Mouse (Mus musculus) left cerebral cortex, postnatal 14 days (tissue): Measurements from ENCODE around the gene Gli3. TPM values are rescaled to one million over a fixed set of nuclear protein-coding genes. Genes with fewer than 3 reads are reported as not detected.

Experiments used
- DNase-seq, 2 experiments: peaks; one replicate each; pipeline ENCODE4 v3.0.0; 2021 to 2022; ENCODE audit warnings: low spot score in 2 of 2, mixed read lengths in 1 of 2
- intact Hi-C: fragments of 180-260 bp; cut with DNase I; formaldehyde crosslinking; loops from one replicate; pipeline ENCODE4 v1.15.1; 2025
- total RNA-seq, 2 experiments: library from RNA; stranded (reverse); gene quantifications; 2 replicates each; pipeline ENCODE4 v1.2.3; 2021

Gene Gli3
- total RNA-seq, 2 experiments from 2014 or later: 10.4 to 11.1 TPM

GRCm38 (mm10) chr13:15688826-15689501, 225.9 kb downstream of the Gli3 start:
- no peak for DNase-seq
- intact Hi-C loops: no loop called here

- DNase-seq: no peak
- intact Hi-C loops: no loop called here
Measured at GRCm38 (mm10) chr13:15691751-15692464, 228.9 kb downstream of the Gli3 start.

- intact Hi-C loops: no loop called here
- no peak for DNase-seq
Measured at GRCm38 (mm10) chr13:15692465-15692809, 229.4 kb downstream of the Gli3 start.

GRCm38 (mm10) chr13:15698284-15698683, 235.2 kb downstream of the Gli3 start:
- intact Hi-C loops: no loop called here
- DNase-seq: peak in 1 of 2 experiments; percentile 11

- DNase-seq: no peak
- intact Hi-C loops: no loop called here
Measured at GRCm38 (mm10) chr13:15699116-15699515, 236.1 kb downstream of the Gli3 start.

- DNase-seq: no peak
- intact Hi-C loops: no loop called here
Measured at GRCm38 (mm10) chr13:15704669-15705068, 241.6 kb downstream of the Gli3 start.

GRCm38 (mm10) chr13:15707481-15707881, 244.4 kb downstream of the Gli3 start:
- no peak for DNase-seq
- intact Hi-C loops: no loop called here

- no peak for DNase-seq
- intact Hi-C loops: no loop called here
Measured at GRCm38 (mm10) chr13:15713486-15713885, 250.5 kb downstream of the Gli3 start.

- no peak for DNase-seq
- intact Hi-C loops: no loop called here
Measured at GRCm38 (mm10) chr13:15714331-15714725, 251.3 kb downstream of the Gli3 start.

GRCm38 (mm10) chr13:15714726-15715437, 251.8 kb downstream of the Gli3 start:
- intact Hi-C loops: no loop called here
- peak; percentile 54 to 57 for DNase-seq

- DNase-seq: no peak
- intact Hi-C loops: no loop called here
Measured at GRCm38 (mm10) chr13:15721446-15721845, 258.4 kb downstream of the Gli3 start.

- intact Hi-C loops: no loop called here
- DNase-seq: no peak
Measured at GRCm38 (mm10) chr13:15722766-15723379, 259.8 kb downstream of the Gli3 start.

GRCm38 (mm10) chr13:15724723-15725122, 261.7 kb downstream of the Gli3 start:
- DNase-seq: no peak
- intact Hi-C loops: no loop called here

- intact Hi-C loops: no loop called here
- peak; percentile 69 to 74 for DNase-seq
Measured at GRCm38 (mm10) chr13:15741771-15742170, 278.7 kb downstream of the Gli3 start.

- no peak for DNase-seq
- intact Hi-C loops: no loop called here
Measured at GRCm38 (mm10) chr13:15742308-15742707, 279.3 kb downstream of the Gli3 start.

- intact Hi-C loops: no loop called here
- DNase-seq: no peak
Measured at GRCm38 (mm10) chr13:15742777-15743176, 279.7 kb downstream of the Gli3 start.

GRCm38 (mm10) chr13:15758835-15759632, 296.0 kb downstream of the Gli3 start:
- intact Hi-C loops: loop anchor here (2.0 to 5.0 kb wide), 2 partner anchors 1088 to 1112 kb away; no protein-coding TSS in a partner anchor
- DNase-seq: peak; percentile 90 to 91

GRCm38 (mm10) chr13:15759633-15760441, 296.8 kb downstream of the Gli3 start:
- DNase-seq: no peak
- intact Hi-C loops: loop anchor here (2.0 to 5.0 kb wide), 2 partner anchors 1089 to 1113 kb away; no protein-coding TSS in a partner anchor
